Mouse (Mus musculus) liver, embryonic 16.5 days (tissue): ENCODE measurements at regions not wholly inside any gene's neighbourhood (a gene's known extent, or its start where the extent isn't known, plus 50 kb on each side); places are given as distances from the start of the nearest gene placed in this dataset.

Experiments
- ATAC-seq: fragments of 200-750 bp; cut with Nextera tagmentation; 2 replicates; pipeline ENCODE4 v1.8.0; 2017; ENCODE audit warnings: low read depth, mild to moderate bottlenecking, moderate number of reproducible peaks, moderate library complexity
- H3K27ac ChIP-seq: fragments of 300-500 bp; sonication (generic); 2 replicates; pipeline ENCODE4 v1.5.1; 2014; ENCODE audit warnings: mild to moderate bottlenecking, low read length
- H3K27me3 ChIP-seq: fragments of 300-500 bp; sonication (generic); 2 replicates; pipeline ENCODE4 v1.6.1; 2014; ENCODE audit warnings: low read depth, low read length, mixed read lengths; ENCODE audit not compliant: control insufficient read depth, insufficient read depth
- H3K36me3 ChIP-seq: fragments of 300-500 bp; sonication (generic); 2 replicates; pipeline ENCODE4 v1.6.1; 2014; ENCODE audit warnings: mild to moderate bottlenecking; ENCODE audit not compliant: control insufficient read depth, insufficient read depth
- H3K4me1 ChIP-seq: fragments of 300-500 bp; sonication (generic); 2 replicates; pipeline ENCODE4 v1.6.1; 2014; ENCODE audit warnings: low read depth, low read length, mixed read lengths; ENCODE audit not compliant: control insufficient read depth
- H3K4me2 ChIP-seq: fragments of 300-500 bp; sonication (generic); 2 replicates; pipeline ENCODE4 v1.6.1; 2014; ENCODE audit warnings: low read depth, low read length, mixed read lengths
- H3K4me3 ChIP-seq: fragments of 300-500 bp; sonication (generic); 2 replicates; pipeline ENCODE4 v1.5.1; 2014; ENCODE audit warnings: low read depth, mild to moderate bottlenecking, low read length
- H3K9ac ChIP-seq: fragments of 300-500 bp; sonication (generic); 2 replicates; pipeline ENCODE4 v1.6.1; 2014; ENCODE audit warnings: low read depth, low read length
- H3K9me3 ChIP-seq: fragments of 300-500 bp; sonication (generic); replicated peaks from 2 replicates; pipeline ENCODE4 v1.6.1; 2016; ENCODE audit warnings: low read length; ENCODE audit not compliant: control insufficient read depth
- WGBS: fragments of 180-500 bp; shearing (Covaris S2); extraction: QIAGEN DNeasy Blood & Tissue Kit; methylation state at CpG from one replicate; pipeline ENCODE4 v1.1.7; 2014; ENCODE audit not compliant: insufficient replicate concordance; 5-methylcytosine and 5-hydroxymethylcytosine counted together

DNA sequence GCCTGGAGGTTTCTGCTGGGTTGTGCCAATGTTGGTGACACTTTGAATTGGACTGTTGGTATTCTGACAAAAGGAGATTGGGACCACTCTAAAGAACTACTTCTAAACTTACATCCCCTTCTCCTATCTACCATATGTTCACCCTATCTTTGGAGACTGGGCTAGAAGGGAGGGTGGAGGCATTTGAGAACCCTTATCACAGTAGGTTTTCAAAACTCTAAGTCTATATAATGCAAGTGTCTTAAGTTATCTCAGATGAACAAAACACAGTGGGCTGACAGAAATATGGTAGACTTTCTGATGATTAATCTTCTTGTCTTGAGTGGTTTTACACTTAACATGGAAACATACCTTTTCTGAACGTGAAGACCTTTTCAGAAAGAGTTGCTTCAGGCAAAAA, 486.9 kb downstream of the Adgrl2 start:
- H3K36me3 ChIP-seq = no peaks in the 10 kb centered on the region
- H3K9me3 ChIP-seq = no peaks in the 10 kb centered on the region
- no peaks in the 10 kb centered on the region for H3K4me1 ChIP-seq
- H3K27me3 ChIP-seq = no peaks in the 10 kb centered on the region
- H3K4me2 ChIP-seq = no peak overlapping the region
- ATAC-seq = peak; percentile 43; the same call in 1 of the 2 replicates
- H3K9ac ChIP-seq = no peak overlapping the region
- H3K4me3 ChIP-seq = no peak overlapping the region
- 21% methylated on average over 1 of the region's 1 CpGs for WGBS
- no peak overlapping the region for H3K27ac ChIP-seq

DNA sequence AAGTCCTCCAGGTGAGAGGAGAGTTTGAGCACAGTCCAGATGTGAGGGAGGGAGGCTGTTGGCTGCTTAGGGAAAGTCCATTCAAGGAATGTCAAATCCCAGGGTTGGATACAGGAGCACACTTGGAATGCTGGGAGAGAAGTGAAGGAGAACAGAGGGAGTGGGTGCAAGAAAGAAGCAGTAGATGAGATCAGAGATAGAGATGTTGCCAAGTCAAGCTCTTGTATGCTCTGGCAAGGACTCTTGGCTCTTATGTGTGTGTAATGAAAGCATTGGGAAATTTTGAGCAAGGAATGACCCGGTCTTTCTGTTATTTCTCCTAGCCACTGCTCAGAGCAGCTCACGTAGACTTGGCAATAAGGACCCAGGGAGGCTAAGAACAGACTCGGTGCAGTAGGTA, 488.6 kb downstream of the Adgrl2 start:
- Histone ChIP-seq H3K9ac (no peak overlapping the region), H3K9me3 (no peaks in the 10 kb centered on the region), H3K4me1 (no peaks in the 10 kb centered on the region), H3K27ac (no peak overlapping the region), H3K27me3 (no peaks in the 10 kb centered on the region), H3K4me2 (no peak overlapping the region), H3K36me3 (no peaks in the 10 kb centered on the region), H3K4me3 (no peak overlapping the region)
- no peak for ATAC-seq
- WGBS = 73% methylated on average over 3 of the region's 3 CpGs

DNA sequence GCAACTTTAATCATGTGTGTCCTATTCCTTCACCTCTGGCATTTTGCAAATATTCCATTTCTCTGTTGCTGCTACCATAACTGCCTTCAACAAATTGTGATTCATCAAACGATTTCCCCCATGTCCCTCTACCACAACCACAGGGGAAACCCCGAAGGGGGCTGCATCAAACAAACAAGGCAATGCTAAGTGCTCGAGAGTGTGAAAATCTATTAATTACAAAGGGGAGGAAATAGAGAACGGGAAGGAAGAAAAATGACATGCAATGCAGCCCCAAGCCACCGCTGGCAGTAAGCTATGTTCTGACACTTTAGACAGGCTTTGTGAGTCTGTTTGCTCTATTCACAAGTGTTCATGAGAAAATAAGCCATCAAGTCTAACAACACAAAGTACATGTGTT, 493.7 kb downstream of the Adgrl2 start:
- no peaks in the 10 kb centered on the region for H3K4me1 ChIP-seq
- WGBS = 18% methylated on average over 5 of the region's 5 CpGs
- H3K4me2 ChIP-seq = no peak overlapping the region
- no peaks in the 10 kb centered on the region for H3K9me3 ChIP-seq
- no peaks in the 10 kb centered on the region for H3K27me3 ChIP-seq
- H3K27ac ChIP-seq = no peak overlapping the region
- no peaks in the 10 kb centered on the region for H3K36me3 ChIP-seq
- no peak overlapping the region for H3K9ac ChIP-seq
- ATAC-seq = no peak
- no peak overlapping the region for H3K4me3 ChIP-seq

DNA sequence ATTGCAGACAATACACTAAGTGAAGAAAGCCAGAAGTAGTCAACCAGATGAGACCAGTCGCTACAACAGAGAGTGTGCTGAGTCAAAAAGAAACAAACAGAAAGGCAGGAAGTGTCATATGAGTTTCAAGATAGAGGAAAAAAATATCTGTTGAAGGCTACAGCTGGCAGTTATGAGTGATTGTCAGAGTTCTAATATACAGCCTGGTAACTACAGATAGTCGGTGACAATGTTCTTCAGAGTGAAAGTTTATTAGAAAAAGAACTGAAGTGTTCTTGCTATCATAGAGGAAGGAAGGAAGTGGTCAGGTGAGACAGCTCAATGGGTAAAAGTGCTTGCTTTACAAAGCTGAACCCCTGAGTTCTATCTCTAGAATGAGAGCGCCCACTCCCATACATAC, 499.1 kb downstream of the Adgrl2 start:
- Histone ChIP-seq H3K27me3 (no peaks in the 10 kb centered on the region), H3K36me3 (no peaks in the 10 kb centered on the region), H3K4me1 (no peaks in the 10 kb centered on the region), H3K9ac (no peak overlapping the region), H3K4me2 (no peak overlapping the region), H3K9me3 (no peaks in the 10 kb centered on the region), H3K27ac (no peak overlapping the region), H3K4me3 (no peak overlapping the region)
- WGBS = 31% methylated on average over 3 of the region's 3 CpGs
- ATAC-seq = no peak

DNA sequence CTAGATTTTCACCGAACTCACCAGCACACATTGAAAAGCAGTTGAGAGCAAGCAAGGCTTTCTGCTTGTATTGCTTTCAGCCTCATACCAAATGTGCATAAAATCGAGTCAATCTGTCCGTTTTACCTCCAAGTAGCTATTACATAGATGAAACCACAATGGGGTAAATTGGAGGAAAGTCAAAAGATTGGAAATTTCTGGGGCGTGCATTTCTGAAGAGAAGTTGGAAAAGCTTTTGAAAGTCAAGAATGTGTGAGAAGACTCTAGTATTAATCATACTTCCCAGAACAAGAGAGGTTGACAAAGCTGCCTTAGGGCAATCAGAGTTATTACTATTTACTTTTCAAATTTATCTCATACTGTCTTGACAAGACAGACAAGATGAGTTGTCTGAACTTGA, 501.2 kb downstream of the Adgrl2 start:
- Histone ChIP-seq H3K9ac (no peak overlapping the region), H3K36me3 (no peaks in the 10 kb centered on the region), H3K4me1 (no peaks in the 10 kb centered on the region), H3K27ac (no peak overlapping the region), H3K9me3 (no peaks in the 10 kb centered on the region), H3K27me3 (no peaks in the 10 kb centered on the region), H3K4me3 (no peak overlapping the region), H3K4me2 (no peak overlapping the region)
- 58% methylated on average over 4 of the region's 4 CpGs for WGBS
- no peak for ATAC-seq

DNA sequence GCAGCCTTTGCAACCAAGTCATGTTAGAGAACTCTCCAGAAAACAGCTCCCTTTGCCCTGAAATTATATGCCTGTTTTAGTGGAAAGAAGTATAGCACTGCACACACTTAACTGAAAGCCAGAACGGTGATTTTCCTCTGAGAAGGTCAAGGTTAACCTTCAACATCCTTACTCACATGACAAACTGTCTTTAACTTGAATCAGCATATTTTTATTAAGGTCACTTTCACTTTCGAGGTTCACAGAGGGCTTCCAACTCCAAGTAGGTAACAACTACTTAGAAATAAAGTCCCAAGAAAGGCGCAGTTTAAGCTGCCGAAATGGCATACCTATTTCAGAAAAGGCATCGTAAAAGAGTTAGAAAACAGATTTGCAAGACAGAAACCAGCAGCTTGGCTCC, 502.4 kb downstream of the Adgrl2 start:
- 63% methylated on average over 5 of the region's 5 CpGs for WGBS
- H3K9me3 ChIP-seq = no peaks in the 10 kb centered on the region
- no peak overlapping the region for H3K9ac ChIP-seq
- no peak for ATAC-seq
- H3K4me2 ChIP-seq = no peak overlapping the region
- H3K4me3 ChIP-seq = no peak overlapping the region
- H3K27ac ChIP-seq = no peak overlapping the region
- H3K36me3 ChIP-seq = no peaks in the 10 kb centered on the region
- H3K4me1 ChIP-seq = no peaks in the 10 kb centered on the region
- H3K27me3 ChIP-seq = no peaks in the 10 kb centered on the region

DNA sequence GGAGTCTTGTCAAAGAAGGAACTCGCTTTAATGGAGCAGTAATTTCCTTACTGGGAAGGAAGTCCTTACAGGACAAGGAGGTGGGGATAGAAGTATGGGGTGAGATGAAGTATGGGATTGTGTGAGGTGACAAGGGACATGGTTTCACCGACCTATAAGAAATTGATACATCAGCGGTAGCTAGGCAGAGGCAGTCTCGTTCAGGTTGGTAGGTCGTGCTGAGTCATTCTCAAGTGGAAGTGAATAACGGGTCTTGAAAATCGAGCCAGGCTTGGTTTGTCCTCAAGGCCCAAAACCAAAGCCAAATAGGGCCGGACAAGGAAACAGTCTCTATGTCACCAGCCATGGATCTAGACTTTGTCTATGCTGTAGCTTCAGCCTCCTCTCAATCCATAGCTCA, 514.5 kb downstream of the Adgrl2 start:
- Histone ChIP-seq H3K36me3 (no peaks in the 10 kb centered on the region), H3K27me3 (no peaks in the 10 kb centered on the region), H3K9ac (no peak overlapping the region), H3K9me3 (no peaks in the 10 kb centered on the region), H3K4me2 (no peak overlapping the region), H3K27ac (no peak overlapping the region), H3K4me1 (no peaks in the 10 kb centered on the region), H3K4me3 (no peak overlapping the region)
- ATAC-seq = no peak
- WGBS = 72% methylated on average over 8 of the region's 8 CpGs

DNA sequence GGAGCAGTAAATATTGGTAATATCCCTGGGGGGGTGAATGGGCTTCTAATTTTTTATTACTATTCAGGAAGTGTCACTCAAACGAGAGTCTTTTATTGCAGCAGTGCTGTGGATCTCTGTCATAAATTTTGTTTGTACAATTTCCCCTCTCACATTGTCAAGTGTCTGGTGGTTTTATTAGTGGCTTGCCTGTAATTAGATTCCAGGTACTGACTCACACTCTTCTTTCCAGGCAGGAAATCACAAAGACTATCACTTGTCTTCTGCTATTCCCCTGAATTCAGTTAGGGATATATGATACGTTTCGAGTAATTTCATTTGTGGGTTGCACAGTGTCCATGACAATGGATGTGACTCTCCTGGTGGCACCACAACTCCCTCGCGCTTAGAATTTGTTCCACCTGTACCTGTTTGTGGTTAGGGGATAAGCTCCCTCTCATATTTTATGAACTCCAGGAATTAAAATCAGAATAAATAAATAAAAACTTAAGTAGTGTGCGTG, 517.4 kb downstream of the Adgrl2 start:
- no peak overlapping the region for H3K4me2 ChIP-seq

DNA sequence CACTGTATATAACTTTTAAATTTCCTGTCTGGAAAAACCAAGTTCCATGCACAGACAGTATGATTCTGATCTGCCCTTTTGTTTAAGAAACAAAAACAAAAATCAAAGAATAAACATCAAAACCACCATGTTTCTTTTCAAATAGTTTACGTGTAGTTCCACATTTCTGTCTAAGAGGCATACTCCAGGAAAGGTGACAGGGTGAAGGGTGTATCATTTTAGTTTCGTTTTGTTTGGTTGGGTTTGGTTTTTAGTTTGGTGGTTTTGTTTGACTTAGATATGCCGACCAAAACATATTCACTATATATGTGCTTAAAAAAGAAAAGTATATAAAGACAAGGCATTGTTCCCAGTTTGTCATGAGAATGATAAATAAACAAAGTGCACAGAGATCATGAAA, 524.9 kb downstream of the Adgrl2 start:
- Histone ChIP-seq H3K9me3 (no peaks in the 10 kb centered on the region), H3K27me3 (no peaks in the 10 kb centered on the region), H3K9ac (no peak overlapping the region), H3K36me3 (no peaks in the 10 kb centered on the region), H3K4me3 (no peak overlapping the region), H3K4me1 (no peaks in the 10 kb centered on the region), H3K4me2 (no peak overlapping the region), H3K27ac (no peak overlapping the region)
- no peak for ATAC-seq
- 49% methylated on average over 3 of the region's 3 CpGs for WGBS

More for the DNA sequence above, 517.4 kb downstream of the Adgrl2 start:
- no peak overlapping the region for H3K9ac ChIP-seq
- no peak overlapping the region for H3K27ac ChIP-seq
- no peak for ATAC-seq
- no peak overlapping the region for H3K4me3 ChIP-seq
- H3K27me3 ChIP-seq = no peaks in the 10 kb centered on the region
- H3K9me3 ChIP-seq = no peaks in the 10 kb centered on the region
- H3K4me1 ChIP-seq = no peaks in the 10 kb centered on the region
- H3K36me3 ChIP-seq = no peaks in the 10 kb centered on the region
- 76% methylated on average over 6 of the region's 6 CpGs for WGBS

DNA sequence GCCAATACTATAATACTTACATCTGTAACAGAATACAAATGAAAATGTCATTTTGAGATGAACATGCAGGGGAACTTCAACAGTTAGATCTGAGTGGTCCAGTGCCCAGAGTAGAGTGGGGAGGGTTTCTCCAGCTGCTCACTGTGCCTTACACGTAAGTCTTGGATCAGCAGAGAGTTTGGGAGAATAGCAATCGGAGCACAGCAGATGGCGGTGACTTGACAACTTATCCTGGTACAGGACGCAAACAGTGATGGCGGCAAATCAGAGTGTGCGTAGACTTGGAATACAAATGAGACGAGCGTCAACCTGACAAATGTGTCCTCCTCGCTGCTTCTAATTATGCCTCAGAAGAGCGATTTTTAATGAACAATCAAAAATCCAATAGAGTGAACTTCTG, 527.6 kb downstream of the Adgrl2 start:
- no peak for ATAC-seq
- 74% methylated on average over 10 of the region's 10 CpGs for WGBS
- Histone ChIP-seq H3K4me2 (no peak overlapping the region), H3K36me3 (no peaks in the 10 kb centered on the region), H3K4me3 (no peak overlapping the region), H3K27me3 (no peaks in the 10 kb centered on the region), H3K9me3 (no peaks in the 10 kb centered on the region), H3K4me1 (no peaks in the 10 kb centered on the region), H3K27ac (no peak overlapping the region), H3K9ac (no peak overlapping the region)
